Mouse (Mus musculus) lung, embryonic 16.5 days (tissue): ENCODE data around the gene Gigyf2. TPM values are rescaled to one million over a fixed set of nuclear protein-coding genes. Genes with fewer than 3 reads are reported as not detected.

ENCODE experiments used
- ATAC-seq: fragments of 200-750 bp; cut with Nextera tagmentation; 2 replicates; pipeline ENCODE4 v1.8.0; 2017; ENCODE audit warnings: low read depth, mild to moderate bottlenecking, moderate library complexity
- H3K27ac ChIP-seq: fragments of 300-500 bp; sonication (generic); 2 replicates; pipeline ENCODE4 v1.5.1; 2014; ENCODE audit warnings: mild to moderate bottlenecking, control low read depth, low read length
- H3K27me3 ChIP-seq: fragments of 300-500 bp; sonication (generic); 2 replicates; pipeline ENCODE4 v1.6.1; 2014; ENCODE audit warnings: low read depth, low read length, mixed read lengths; ENCODE audit not compliant: control insufficient read depth, insufficient read depth
- H3K36me3 ChIP-seq: fragments of 300-500 bp; sonication (generic); 2 replicates; pipeline ENCODE4 v1.6.1; 2014; ENCODE audit warnings: low read length; ENCODE audit not compliant: control insufficient read depth, insufficient read depth
- H3K4me1 ChIP-seq: fragments of 300-500 bp; sonication (generic); replicated peaks from 2 replicates; pipeline ENCODE4 v1.6.1; 2014; ENCODE audit warnings: low read length, mixed read lengths; ENCODE audit not compliant: control insufficient read depth, insufficient read depth
- H3K4me2 ChIP-seq: fragments of 300-500 bp; sonication (generic); 2 replicates; pipeline ENCODE4 v1.6.1; 2014; ENCODE audit warnings: low read depth, low read length, control low read depth
- H3K4me3 ChIP-seq: fragments of 300-500 bp; sonication (generic); 2 replicates; pipeline ENCODE4 v1.5.1; 2014; ENCODE audit warnings: mild to moderate bottlenecking, low read length, control low read depth
- H3K9ac ChIP-seq: fragments of 300-500 bp; sonication (generic); 2 replicates; pipeline ENCODE4 v1.6.1; 2014; ENCODE audit warnings: low read length, control low read depth
- H3K9me3 ChIP-seq: fragments of 300-500 bp; sonication (generic); 2 replicates; pipeline ENCODE4 v1.6.1; 2016; ENCODE audit warnings: low read length; ENCODE audit not compliant: control insufficient read depth
- WGBS: fragments of 180-500 bp; shearing (Covaris S2); extraction: QIAGEN DNeasy Blood & Tissue Kit; methylation state at CpG from one replicate; pipeline ENCODE4 v1.1.7; 2014; 5-methylcytosine and 5-hydroxymethylcytosine counted together
- polyA plus RNA-seq: library from polyadenylated mRNA; unstranded; fragments of >200 nt; fragmentation: Nextera tagmentation; extraction: Ambion mirVana; gene quantifications from 2 replicates; pipeline ENCODE4 v1.2.1, GENCODE M21; 2015

Gigyf2 gene
- polyA plus RNA-seq, 1 experiment from 2014 or later: 47.2 TPM

GRCm38 (mm10) chr1:87313843-87314570 lies 12.8 kb upstream of the Gigyf2 start:
- 87% methylated on average over 8 of the region's 8 CpGs for WGBS
- Histone ChIP-seq H3K27ac (no peak overlapping the region), H3K9ac (no peak overlapping the region), H3K36me3 (no peaks in the 10 kb centered on the region), H3K4me1 (peaks cover 7% of the 10 kb centered on the region; the same call in 1 of the 2 replicates), H3K27me3 (no peaks in the 10 kb centered on the region), H3K4me3 (no peak overlapping the region), H3K4me2 (no peak overlapping the region), H3K9me3 (no peaks in the 10 kb centered on the region)
- no peak for ATAC-seq

- Histone ChIP-seq H3K9ac (no peak overlapping the region), H3K4me3 (no peak overlapping the region), H3K4me2 (no peak overlapping the region), H3K27me3 (no peaks in the 10 kb centered on the region), H3K4me1 (peaks cover 7% of the 10 kb centered on the region; the same call in 1 of the 2 replicates), H3K36me3 (no peaks in the 10 kb centered on the region), H3K9me3 (peaks cover 7% of the 10 kb centered on the region), H3K27ac (no peak overlapping the region)
- ATAC-seq: no peak
- 90% methylated on average over 2 of the region's 2 CpGs for WGBS
Measured at GRCm38 (mm10) chr1:87315431-87315830, 11.4 kb upstream of the Gigyf2 start.

GRCm38 (mm10) chr1:87315894-87316293 lies 10.9 kb upstream of the Gigyf2 start:
- no peak overlapping the region for H3K4me3 ChIP-seq
- peaks cover 11% of the 10 kb centered on the region for H3K9me3 ChIP-seq
- H3K9ac ChIP-seq: no peak overlapping the region
- no peaks in the 10 kb centered on the region for H3K27me3 ChIP-seq
- WGBS: 41% methylated on average over 2 of the region's 2 CpGs
- H3K27ac ChIP-seq: no peak overlapping the region
- H3K4me1 ChIP-seq: peaks cover 7% of the 10 kb centered on the region; the same call in 1 of the 2 replicates
- H3K4me2 ChIP-seq: no peak overlapping the region
- no peak for ATAC-seq
- H3K36me3 ChIP-seq: no peaks in the 10 kb centered on the region

- Histone ChIP-seq H3K9ac (no peak overlapping the region), H3K27me3 (no peaks in the 10 kb centered on the region), H3K4me2 (no peak overlapping the region), H3K36me3 (no peaks in the 10 kb centered on the region), H3K4me3 (no peak overlapping the region), H3K9me3 (peaks cover 15% of the 10 kb centered on the region), H3K27ac (no peak overlapping the region), H3K4me1 (peaks cover 7% of the 10 kb centered on the region; the same call in 1 of the 2 replicates)
- WGBS: 17% methylated on average over 3 of the region's 3 CpGs
- peak; percentile 49 for ATAC-seq
Measured at GRCm38 (mm10) chr1:87316672-87317071, 10.1 kb upstream of the Gigyf2 start.

- H3K27ac ChIP-seq: no peak overlapping the region
- no peak for ATAC-seq
Measured at GRCm38 (mm10) chr1:87321071-87321470, 5.7 kb upstream of the Gigyf2 start.

GRCm38 (mm10) chr1:87322778-87323177 lies 4.0 kb upstream of the Gigyf2 start:
- Histone ChIP-seq H3K27ac (no peak overlapping the region), H3K9me3 (peaks cover 15% of the 10 kb centered on the region), H3K4me2 (no peak overlapping the region), H3K4me3 (no peak overlapping the region), H3K36me3 (no peaks in the 10 kb centered on the region), H3K4me1 (no peaks in the 10 kb centered on the region), H3K9ac (no peak overlapping the region), H3K27me3 (no peaks in the 10 kb centered on the region)
- WGBS: 91% methylated on average over 3 of the region's 3 CpGs
- no peak for ATAC-seq

More at GRCm38 (mm10) chr1:87321071-87321470, 5.7 kb upstream of the Gigyf2 start:
- Histone ChIP-seq H3K9ac (no peak overlapping the region), H3K4me1 (peaks cover 7% of the 10 kb centered on the region; the same call in 1 of the 2 replicates), H3K4me3 (no peak overlapping the region), H3K36me3 (no peaks in the 10 kb centered on the region), H3K9me3 (peaks cover 15% of the 10 kb centered on the region), H3K27me3 (no peaks in the 10 kb centered on the region), H3K4me2 (no peak overlapping the region)
- WGBS: 0% methylated on average over 1 of the region's 1 CpGs

GRCm38 (mm10) chr1:87324649-87325048 lies 2.1 kb upstream of the Gigyf2 start:
- H3K4me3 ChIP-seq: no peak overlapping the region
- no peak overlapping the region for H3K4me2 ChIP-seq
- no peaks in the 10 kb centered on the region for H3K27me3 ChIP-seq
- H3K4me1 ChIP-seq: peaks cover 6% of the 10 kb centered on the region; the same call in 1 of the 2 replicates
- H3K36me3 ChIP-seq: no peaks in the 10 kb centered on the region
- no peak overlapping the region for H3K9ac ChIP-seq
- H3K27ac ChIP-seq: no peak overlapping the region
- peaks cover 12% of the 10 kb centered on the region for H3K9me3 ChIP-seq
- no peak for ATAC-seq

- Histone ChIP-seq H3K4me2 (peak overlapping the region; percentile 82), H3K4me1 (peaks cover 6% of the 10 kb centered on the region; the same call in 1 of the 2 replicates), H3K36me3 (peaks cover 2% of the 10 kb centered on the region; the same call in 1 of the 2 replicates), H3K9me3 (no peaks in the 10 kb centered on the region), H3K27ac (peak overlapping the region; percentile 94), H3K27me3 (no peaks in the 10 kb centered on the region), H3K9ac (peak overlapping the region; percentile 94), H3K4me3 (peak overlapping the region; percentile 83)
- peak; percentile 81 for ATAC-seq
- under 1% methylated on average over 48 of the region's 53 CpGs for WGBS
Measured at GRCm38 (mm10) chr1:87327165-87327861, 515 bp downstream of the Gigyf2 start.

GRCm38 (mm10) chr1:87331774-87332173 lies 5.0 kb downstream of the Gigyf2 start:
- Histone ChIP-seq H3K9ac (no peak overlapping the region), H3K9me3 (no peaks in the 10 kb centered on the region), H3K4me2 (no peak overlapping the region), H3K4me3 (no peak overlapping the region), H3K4me1 (peaks cover 6% of the 10 kb centered on the region; the same call in 1 of the 2 replicates), H3K27ac (no peak overlapping the region), H3K27me3 (no peaks in the 10 kb centered on the region), H3K36me3 (peaks cover 12% of the 10 kb centered on the region)
- no peak for ATAC-seq
- WGBS: 91% methylated on average over 4 of the region's 4 CpGs
